Mouse (Mus musculus) adrenal gland, postnatal 14 days (tissue): ENCODE data around the gene Max. TPM values are rescaled to one million over a fixed set of nuclear protein-coding genes. Genes with fewer than 3 reads are reported as not detected.

ENCODE experiments used
- DNase-seq: peaks from one replicate; pipeline ENCODE4 v3.0.0; 2021; ENCODE audit warnings: mixed read lengths
- total RNA-seq: library from RNA; stranded (reverse); gene quantifications from 2 replicates; pipeline ENCODE4 v1.2.3, GENCODE M21; 2021

The Max gene
- total RNA-seq, 1 experiment from 2014 or later: 59.9 TPM

DNA sequence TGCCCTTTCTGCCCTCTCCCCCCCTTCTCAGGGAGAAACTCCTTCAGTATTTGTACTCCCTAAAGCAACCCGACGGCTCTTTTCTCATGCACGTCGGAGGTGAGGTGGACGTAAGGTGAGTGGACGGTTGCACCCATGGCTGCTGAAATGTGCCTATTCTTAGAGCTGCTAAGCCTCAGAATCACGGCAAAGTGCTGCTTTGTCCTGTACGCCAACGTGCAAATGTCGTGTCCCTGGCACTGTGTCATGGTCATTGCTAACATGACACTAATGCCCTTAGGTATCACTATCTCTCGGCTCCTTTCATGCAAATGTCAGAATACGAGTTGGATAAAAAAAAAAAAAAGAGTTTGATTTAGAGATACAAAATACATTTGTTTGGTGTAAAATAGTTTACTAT is 74.1 kb downstream of the Max start:
- DNase-seq: no peak

Other genes with a start within 250 kb of the Max start
- 74.0 and 75.3 TPM in 2 replicates for gene Churc1, start 196.7 kb downstream of the Max start, total RNA-seq
- 16.5 and 22.0 TPM in 2 replicates for gene Fntb, start 196.6 kb downstream of the Max start, total RNA-seq
- gene Gpx2, start 166.6 kb downstream of the Max start, total RNA-seq: not detected in 2 replicates
- 1.7 and 4.9 TPM in 2 replicates for gene Rab15, start 139.3 kb downstream of the Max start, total RNA-seq